Mouse (Mus musculus) thymus, adult 18-20 months (tissue): ENCODE data around the gene Cchcr1.
"Not testable (repeated sequence)": the region's sequence is repeated elsewhere in the genome, so short reads cannot be mapped to it uniquely, and the experiment has no call there.

Experiments
- DNase-seq, 2 experiments: peaks; one replicate each; pipeline ENCODE4 v3.0.0; 2022; ENCODE audit warnings: mixed read lengths in 2 of 2

Gene Cchcr1

DNA sequence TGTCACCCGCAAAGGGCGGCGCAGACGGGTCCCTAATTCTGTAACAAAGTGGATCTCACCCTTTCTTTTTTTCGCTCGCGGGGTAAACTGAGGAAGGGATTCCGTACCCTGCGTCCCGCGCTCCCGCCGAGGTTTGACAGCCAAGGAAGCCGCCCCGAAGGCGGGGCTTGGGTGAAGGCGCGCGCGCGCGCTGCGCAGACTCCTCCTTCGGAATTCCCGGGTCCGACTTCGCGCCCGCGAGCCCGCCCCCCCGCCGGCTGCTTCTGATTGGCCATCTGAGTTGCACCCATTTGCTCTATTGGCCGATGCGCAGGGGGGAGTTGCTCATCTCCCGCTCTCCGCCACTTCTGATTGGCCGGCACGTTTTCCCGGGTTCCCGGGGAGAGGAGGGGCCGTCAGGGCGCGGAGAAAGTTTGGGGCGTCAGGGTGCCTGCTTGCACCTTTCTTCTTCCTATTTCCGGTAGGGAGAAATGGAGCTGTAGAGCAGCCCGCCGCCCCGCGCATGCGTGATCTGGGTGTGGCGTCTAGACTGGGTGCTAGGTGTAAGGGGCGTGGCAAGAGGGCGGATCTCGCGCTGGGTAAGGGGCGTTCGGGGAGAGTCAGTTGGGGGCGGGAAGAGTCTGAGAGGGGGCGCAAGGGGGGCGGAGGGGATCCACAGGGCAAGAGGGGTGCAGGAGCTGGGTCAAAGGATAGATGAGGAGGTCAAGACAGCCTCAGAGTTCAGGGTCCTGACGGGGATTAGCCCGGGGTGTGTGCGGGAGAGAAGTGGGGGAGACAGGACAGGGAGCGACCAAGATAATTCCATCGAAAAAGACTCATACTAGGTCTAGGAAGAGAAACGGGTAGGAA lies at the start of gene Cchcr1, which contains the start of gene Tcf19:
Gene Cchcr1 (plus strand): TSS at position 449 of the 849 bp plus-strand sequence.
Gene Tcf19 (minus strand): TSS at position 173 of the 849 bp plus-strand sequence.
- DNase-seq, result peak; percentile 99

DNA sequence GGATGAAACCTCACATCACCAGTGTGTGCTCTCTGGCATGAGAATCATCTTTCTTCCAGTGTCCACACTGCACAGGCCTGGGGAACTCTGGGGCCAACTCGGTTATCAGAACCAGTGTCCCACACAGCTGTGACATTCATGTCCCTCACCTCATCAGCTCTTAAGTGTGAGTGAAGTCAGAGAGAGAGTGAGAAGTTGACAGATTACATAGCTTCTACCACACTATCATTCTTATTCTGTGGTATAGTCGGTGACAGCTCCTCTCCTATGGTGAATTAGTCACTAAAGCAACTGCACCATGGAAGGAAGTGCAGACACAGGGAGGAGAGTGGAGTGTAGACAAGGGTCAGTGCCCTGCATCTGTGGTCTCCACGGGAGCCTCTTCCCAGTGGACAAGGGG lies 48.0 kb upstream of the Cchcr1 start:
- DNase-seq, result not testable (repeated sequence)

DNA sequence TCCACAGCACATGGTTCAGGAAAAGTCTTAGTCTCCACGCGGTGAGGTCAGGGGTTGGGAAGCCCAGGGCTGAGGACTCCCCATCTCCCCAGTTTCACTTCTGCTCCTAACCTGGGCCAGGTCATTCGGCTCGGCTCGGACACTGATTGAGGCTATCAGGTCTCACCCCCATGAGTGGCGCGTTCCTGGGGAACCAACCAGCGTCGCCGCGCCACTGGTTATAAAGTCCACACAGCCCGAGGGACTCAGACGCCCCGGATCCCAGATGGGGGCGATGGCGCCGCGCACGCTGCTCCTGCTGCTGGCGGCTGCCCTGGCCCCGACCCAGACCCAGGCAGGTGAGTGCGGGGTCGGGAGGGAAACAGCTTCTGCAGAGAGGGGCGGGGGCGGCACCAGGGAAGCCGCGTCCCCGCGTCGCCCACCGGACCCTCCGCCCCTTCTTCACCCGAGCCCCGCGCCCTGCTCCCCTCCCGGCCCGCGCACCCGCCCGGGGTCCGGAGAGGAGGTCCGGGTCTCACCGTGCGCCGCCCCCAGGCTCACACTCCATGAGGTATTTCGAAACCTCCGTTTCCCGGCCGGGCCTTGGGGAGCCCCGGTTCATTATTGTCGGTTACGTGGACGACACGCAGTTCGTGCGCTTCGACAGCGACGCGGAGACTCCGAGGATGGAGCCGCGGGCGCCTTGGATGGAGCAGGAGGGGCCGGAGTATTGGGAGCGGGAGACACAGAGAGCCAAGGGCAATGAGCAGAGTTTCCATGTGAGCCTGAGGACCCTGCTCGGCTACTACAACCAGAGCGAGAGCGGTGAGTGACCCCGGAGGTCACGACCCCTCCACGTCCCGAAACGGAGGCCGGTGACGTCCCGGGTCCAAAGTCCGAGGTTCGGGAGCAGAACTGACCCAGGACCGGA lies 46.8 kb upstream of the Cchcr1 start, which contains the start of gene H2-Q10:
Gene H2-Q10 (plus strand): TSS at position 248 of the 910 bp plus-strand sequence.
- no peak for DNase-seq

DNA sequence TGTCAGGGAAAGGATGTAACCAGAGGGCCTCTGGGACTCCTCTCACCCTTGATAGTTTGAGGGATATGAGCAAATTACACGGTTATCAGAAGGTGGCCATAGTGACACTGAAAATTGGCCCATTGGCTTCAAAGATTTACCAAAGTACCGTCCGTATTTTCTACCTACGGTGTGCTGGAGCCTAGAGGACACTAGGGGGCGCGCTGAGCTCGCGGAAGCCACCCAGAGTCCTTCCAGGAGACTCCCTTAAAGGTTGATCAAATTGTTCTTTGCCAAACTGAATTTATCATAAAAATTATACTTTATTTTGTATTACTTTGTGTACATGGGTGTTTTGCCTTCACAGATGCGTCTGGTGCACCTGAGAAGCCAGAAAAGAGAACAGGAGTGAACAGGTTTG lies 32.8 kb upstream of the Cchcr1 start:
- DNase-seq, result peak in 1 of 2 experiments; percentile 9

DNA sequence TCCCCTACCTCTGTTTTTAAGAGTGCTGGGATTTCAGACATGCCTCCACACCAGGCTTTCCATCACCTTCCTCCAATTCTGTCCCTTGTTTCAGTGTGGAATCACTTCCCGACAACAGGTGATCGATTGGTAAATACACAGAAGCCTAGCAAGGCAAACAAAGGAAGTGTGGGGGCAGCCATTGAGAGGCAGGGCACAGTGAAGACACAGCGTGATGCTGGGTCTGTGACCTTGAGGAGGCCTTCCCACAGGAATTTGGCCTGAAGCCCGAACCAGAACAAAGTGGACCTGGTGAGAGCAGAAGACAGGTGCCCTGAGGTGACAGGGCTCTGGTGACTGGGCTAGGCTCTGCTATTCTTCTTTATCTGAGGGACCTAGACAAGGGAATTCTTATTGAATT lies 31.2 kb upstream of the Cchcr1 start:
- DNase-seq, result no peak

DNA sequence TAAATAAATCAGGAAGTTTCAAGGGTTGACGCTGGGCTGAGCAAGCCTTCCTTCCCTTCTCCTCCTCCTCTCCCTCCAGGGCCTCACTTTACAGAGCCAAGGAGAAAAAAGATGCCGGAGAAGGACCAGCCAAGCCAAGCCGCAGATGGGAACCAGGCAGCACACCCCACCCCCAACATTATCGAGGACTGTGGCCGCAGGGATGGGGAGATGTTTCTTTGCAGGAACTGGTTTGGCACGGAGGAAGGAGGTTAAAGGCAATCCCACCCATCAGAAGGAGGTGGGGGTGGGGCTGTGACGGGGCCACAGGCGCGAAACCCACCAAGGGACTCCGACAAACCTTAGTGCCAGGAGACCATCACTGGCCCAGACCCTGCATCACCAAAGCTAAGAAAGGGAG lies 30.2 kb upstream of the Cchcr1 start:
- DNase-seq, result no peak

DNA sequence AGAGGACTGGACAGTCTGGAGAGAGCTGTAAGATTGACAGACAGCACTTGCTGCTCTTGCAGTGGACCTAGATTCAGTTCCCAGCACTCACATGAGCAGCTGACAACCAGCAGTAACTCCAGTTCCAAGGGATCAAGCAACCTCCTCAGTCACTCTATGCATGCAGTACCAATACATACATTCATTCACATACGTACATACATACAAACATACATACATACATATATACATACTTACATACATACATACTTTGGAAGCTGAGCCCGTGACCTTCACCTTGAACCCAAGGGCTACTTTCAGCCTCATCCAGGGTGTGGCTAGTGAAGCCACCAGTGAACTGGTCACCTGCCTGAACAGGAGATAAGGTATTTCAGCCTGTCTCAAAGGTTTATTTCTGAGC lies 28.9 kb upstream of the Cchcr1 start:
- no peak for DNase-seq

DNA sequence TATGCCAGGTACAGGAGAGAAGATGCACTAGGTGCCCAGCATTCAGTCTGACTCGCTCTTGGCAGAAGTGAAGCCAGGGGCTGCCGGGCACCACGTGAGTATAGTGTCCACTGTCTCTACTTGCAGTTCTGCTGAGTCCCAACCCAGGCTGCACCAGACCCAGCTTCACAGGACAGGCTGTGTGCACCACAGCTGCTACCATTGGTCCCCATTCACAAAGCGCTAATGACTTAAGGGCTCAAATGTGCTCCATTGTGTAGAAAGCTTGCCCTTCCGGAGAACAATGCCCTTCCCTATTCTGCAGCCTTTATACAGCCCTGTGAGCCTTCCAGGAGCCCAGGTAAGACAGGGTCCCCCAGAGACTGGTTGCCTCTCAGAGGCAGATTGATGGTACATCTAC lies 26.6 kb upstream of the Cchcr1 start:
- DNase-seq, result no peak

DNA sequence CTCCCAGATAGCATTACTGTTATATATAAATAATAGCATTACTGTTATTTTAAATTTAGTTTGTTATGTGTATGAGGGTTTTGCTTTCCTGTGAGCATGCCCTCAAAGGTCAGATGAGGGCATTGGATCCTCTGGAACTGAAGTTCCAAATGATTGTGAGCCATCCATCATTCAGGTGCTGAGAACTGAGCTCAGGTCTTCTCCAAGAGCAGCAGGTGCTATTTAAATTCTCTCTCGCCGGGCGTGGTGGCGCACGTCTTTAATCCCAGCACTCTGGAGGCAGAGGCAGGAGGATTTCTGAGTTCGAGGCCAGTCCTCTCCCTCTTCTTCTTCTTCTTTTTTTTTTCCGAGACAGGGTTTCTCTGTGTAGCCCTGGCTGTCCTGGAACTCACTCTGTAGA lies 19.8 kb upstream of the Cchcr1 start:
- no peak for DNase-seq

DNA sequence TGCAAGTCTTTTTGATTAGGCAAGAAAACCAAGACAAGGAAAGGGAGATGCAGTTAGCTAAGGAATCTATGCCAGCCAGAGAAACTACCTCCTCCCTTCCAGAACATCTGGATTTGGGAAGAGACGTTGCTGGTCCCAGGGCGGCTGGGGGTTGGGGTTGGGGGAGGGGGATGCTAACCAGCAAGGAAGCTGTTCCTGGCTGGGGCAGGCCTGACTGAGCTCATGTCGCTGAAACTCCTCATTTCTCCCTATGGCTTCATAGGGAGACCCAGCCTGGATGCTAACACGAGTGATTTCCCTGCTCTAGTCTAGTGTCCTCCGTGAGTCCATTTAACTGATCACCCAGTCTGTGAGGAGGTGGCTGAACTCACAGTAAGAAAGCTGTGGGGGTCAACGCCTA lies 14.7 kb upstream of the Cchcr1 start:
- no peak for DNase-seq

DNA sequence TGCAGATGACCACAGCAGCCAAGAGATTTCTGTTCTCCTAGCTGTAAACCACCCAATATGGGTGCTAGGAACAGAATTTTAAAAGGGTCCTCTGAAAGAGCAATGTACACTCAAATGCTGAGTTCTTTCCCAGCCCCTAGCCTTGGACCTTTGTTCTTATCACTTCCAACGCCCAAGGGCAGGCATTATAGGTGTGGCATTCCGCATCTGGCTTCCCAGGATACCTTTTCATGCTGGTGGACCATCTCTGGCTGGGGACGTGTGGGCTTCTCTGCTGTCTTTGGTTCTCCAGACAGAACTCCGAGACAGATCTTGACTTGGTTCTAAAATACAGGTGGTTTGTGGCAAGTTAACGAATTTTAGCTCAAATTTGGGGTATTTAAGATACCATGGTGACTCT lies 14.1 kb upstream of the Cchcr1 start:
- no peak for DNase-seq

DNA sequence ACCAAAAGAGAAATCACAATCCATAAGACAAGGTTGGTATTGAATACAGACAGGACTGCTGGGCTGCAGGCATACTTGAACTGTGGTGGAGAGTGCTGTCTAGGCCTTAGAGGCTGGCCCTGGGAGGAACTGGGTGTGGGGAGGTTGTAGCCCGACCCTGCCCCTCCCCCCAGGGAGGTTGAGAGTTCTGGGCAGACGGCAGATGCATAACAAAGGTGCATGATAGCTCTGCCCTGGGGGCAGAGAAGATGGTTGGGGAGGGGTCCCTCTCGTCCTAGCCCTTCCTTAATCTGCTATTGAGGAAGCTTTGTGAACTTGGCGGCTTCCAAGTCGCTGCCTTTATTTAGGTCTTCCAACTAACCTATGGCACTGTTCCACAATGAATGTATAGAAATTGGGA lies 13.1 kb upstream of the Cchcr1 start:
- DNase-seq, result no peak

DNA sequence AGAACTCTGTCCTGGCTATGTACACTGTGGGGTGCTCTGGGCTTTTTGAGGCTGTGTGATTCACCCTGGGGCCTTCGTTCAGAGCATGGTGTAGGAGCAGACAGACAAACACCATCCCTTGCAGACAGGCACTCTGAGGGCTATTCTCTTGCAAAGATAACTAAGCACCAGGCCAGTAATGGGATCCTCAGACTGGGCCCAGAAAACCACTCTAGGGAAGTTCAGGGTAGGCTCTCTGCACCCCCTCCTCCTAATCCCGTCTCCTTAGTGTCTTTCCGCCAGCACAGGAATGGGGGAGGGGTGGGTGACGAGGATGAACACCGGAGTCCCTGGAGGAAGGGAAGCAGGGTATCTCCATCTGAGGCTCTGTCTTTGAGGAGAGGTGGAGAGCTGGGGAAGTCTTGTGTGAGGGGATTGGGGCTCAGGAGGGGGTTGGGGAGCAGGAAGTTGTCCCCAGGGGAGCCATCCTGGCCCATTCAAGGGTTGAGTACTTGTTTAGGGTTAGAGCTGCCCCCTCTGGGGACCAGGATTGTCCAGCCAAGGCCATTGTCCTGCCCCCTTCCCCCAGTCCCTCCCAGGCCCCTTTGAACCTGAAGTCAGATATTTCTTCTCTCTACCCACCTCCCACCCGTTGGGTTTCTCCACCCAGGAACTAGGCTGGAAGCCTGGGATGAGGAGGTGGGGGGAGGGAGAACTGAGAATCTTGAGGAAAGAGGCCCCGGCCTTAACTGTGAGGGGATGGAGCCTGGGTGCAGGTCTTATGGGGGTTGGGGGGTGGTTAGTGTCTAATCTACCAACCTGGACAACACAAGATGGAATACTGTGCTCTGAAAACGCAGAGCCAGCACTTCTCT lies 12.0 kb upstream of the Cchcr1 start:
- DNase-seq, result no peak

DNA sequence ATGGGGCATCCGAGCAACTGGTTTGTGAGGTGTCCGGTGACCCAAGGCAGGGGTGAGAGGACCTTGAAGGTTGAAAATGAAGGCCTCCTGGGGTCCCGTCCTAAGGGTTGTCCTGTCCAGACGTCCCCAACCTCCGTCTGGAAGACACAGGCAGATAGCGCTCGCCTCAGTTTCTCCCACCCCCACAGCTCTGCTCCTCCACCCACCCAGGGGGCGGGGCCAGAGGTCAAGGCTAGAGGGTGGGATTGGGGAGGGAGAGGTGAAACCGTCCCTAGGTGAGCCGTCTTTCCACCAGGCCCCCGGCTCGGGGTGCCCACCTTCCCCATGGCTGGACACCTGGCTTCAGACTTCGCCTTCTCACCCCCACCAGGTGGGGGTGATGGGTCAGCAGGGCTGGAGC lies 11.1 kb upstream of the Cchcr1 start, which contains the start of gene Pou5f1:
Gene Pou5f1 (plus strand): TSS at position 243 of the 400 bp plus-strand sequence.
- no peak for DNase-seq

DNA sequence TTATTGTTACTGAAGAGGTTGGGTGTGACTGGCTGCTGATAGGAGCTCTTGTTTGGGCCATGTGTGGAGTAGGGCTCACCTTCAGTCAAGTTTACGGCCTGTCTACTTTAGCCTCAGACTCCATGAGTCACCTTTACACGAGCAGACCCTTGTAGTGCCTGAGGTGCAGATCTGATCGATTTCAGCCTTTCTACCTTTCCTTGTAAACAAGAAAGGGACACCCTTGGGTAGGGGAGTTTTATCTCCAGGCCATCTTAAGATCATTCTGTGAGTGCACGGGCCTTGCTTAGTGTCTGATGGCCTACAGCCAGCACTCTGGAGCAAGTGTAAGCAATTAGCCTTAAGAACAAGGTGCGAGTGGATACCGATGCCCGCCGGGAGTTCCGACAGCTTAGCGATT lies 10.0 kb upstream of the Cchcr1 start:
- no peak for DNase-seq

DNA sequence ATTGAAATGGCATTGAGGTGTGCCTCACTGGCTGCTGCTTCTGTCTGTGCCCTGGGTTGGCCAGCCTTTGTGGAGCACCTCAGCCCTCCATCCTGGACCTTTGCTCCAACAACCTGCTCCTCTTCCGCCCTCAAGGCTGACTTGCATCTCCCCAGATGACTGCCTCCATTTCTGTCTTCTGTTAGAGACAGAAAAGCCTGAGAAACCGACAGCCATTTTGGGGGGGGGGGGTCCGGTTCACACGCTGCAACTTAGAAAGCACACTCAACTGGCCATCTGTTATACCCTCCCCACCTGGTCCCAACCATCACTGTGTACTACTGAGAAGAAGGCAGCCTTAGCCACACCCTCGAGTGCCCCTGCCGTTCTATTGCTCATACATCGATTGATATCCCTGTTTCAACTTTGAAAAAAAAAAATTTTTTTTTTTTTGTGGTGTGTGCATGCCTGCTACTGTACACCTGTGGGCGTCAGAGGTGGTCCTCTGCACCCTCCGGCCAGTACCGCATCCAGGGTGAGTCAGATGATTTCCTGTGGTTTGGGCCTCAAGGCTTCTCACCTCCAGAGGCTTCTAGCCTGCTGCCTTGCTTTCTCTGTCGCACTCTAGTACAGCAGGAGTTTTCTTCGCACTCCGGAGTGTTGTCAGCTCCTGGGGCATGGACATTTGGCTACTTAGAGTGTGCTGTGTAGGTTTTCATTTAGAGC lies 9.2 kb upstream of the Cchcr1 start:
- DNase-seq, result no peak

DNA sequence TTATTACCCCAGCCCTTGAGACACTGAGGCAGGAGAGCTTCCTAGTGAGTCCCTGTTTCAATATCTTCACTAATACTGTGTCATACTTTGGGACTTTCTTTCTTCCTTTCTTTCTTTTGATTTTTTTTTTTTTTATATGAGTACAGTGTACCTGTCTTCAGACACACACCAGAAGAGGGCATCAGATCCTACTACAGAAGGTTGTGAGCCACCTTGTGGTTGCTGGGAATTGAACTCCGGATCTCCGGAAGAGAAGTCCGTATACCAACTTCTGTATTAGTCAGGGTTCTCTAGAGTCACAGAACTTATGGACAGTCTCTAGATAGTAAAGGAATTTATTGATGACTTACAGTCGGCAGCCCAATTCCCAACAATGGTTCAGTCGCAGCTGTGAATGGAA lies 8.6 kb upstream of the Cchcr1 start:
- DNase-seq, result not testable (repeated sequence)

DNA sequence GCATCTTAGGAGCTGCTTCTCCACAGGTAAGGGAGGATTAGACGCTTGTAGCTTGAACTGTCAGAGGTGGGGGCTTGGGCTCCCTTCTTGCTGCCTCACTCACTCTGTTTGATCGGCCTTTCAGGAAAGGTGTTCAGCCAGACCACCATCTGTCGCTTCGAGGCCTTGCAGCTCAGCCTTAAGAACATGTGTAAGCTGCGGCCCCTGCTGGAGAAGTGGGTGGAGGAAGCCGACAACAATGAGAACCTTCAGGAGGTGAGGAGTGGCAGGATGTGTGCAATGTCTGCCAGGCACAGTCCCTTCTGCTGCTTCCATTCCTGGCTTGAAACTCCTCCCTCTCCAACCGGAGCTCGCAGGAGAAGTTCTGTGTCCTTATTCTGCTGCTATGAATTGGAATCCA lies 7.6 kb upstream of the Cchcr1 start:
- peak in 1 of 2 experiments; percentile 40 for DNase-seq

DNA sequence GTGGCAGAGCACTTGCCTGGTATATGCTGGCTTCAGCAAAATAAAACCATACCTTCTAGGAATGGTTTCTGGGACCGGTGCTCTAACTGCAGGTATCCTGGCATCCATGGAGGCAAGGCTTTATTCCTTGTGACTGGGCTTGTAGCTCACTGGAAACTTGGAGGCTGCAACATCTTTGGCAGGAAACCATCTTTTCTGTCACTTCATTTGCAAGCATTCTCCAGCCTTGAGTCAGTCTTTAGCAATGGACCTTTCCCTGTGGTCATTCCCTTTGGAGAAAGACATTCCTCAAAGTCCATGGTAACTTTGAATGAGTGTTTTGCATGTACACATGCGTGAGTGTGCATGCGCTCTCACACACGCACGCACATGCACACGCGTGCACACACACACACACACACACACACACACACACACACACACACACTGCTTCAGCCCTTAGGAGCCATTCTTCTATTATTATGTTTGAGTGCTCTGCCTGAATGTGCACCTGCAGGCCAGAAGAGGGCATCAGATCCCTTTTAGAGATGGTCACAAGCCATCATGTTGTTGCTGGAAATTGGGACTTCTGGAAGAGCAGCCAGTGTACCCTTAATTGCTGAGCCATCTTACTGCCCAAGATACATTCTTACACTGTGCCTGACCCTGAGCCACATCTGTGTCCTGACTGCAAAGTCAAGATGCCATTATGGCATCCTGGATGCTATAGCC lies 3.8 kb upstream of the Cchcr1 start:
- DNase-seq, result no peak

DNA sequence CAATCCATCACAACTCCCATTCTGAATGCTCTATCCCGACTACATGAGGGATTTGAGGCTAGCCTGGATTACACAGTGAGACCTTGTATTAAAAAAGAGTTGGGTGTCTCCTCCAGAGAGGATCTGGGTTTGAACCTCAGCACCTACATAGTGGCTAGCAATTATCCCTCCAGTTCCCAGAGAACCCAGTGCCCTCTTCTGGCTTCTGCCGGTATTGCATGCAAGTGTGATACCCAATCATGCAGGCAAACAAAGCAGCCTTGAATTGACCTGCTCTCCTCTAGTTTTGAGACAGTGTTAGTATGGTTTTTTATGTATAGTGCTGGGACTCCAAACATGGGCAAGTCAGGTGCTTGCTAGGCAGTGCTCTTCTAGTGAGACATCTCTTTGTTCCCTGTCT lies 3.0 kb upstream of the Cchcr1 start:
- DNase-seq, result peak in 1 of 2 experiments; percentile 58

DNA sequence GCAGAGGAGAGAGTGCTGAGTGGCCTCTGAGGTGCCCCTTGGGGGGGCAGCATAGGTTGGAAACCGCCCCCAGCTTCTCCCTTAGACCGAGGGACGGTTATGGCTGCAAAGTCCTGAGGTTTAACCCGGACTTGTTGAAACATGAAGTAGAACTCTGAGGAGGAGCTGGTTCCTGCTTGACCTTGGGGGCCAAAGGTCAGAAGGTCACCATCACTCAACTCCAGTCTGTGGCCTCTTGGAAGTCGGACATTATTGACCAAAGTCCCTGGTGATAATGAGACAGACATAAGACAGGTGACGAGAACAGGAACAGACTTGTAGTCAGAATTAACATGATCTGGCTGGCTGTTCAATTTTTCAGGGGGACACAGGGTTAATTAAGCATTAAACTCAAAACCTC lies 2.1 kb upstream of the Cchcr1 start:
- DNase-seq, result no peak
